Mouse (Mus musculus): ENCODE measurements around the gene Ndrg4. TPM values are rescaled to one million over a fixed set of nuclear protein-coding genes. Genes with fewer than 3 reads are reported as not detected.

Gene Ndrg4
- polyA plus RNA-seq, 1 experiment from 2014 or later = 1.6 TPM

- WGBS (ENCODE audit: insufficient replicate concordance) = 54% methylated on average over 10 of the region's 10 CpGs
- ATAC-seq (ENCODE audit: low read depth) = no peak
Measured at GRCm38 (mm10) chr8:95688073-95688672, 11.4 kb downstream of the Ndrg4 start.

GRCm38 (mm10) chr8:95690929-95691541, 14.3 kb downstream of the Ndrg4 start:
- DNase-seq (no peak), ATAC-seq (ENCODE audit: low read depth) (no peak)
- no peak overlapping the region for H3K9ac ChIP-seq
- no peaks in the 10 kb centered on the region for H3K9me3 ChIP-seq (replicated peaks)
- H3K4me2 ChIP-seq = no peak overlapping the region
- peaks cover 50% of the 10 kb centered on the region for H3K27me3 ChIP-seq
- WGBS (ENCODE audit: insufficient replicate concordance) = 53% methylated on average over 13 of the region's 13 CpGs
- H3K4me3 ChIP-seq (replicated peaks) = no peak overlapping the region
- no peaks in the 10 kb centered on the region for H3K4me1 ChIP-seq (replicated peaks)
- no peak overlapping the region for H3K27ac ChIP-seq
- H3K36me3 ChIP-seq = no peaks in the 10 kb centered on the region

More at GRCm38 (mm10) chr8:95688073-95688672, 11.4 kb downstream of the Ndrg4 start:
- Histone ChIP-seq H3K4me3 (replicated peaks) (no peak overlapping the region), H3K4me2 (no peak overlapping the region), H3K4me1 (replicated peaks) (no peaks in the 10 kb centered on the region), H3K27me3 (peaks cover 25% of the 10 kb centered on the region), H3K9me3 (replicated peaks) (no peaks in the 10 kb centered on the region), H3K9ac (no peak overlapping the region), H3K36me3 (no peaks in the 10 kb centered on the region), H3K27ac (no peak overlapping the region)
- no peak for DNase-seq

- no peak overlapping the region for H3K4me3 ChIP-seq (replicated peaks)
- DNase-seq (no peak), ATAC-seq (ENCODE audit: low read depth) (no peak)
- 21% methylated on average over 6 of the region's 6 CpGs for WGBS (ENCODE audit: insufficient replicate concordance)
- no peaks in the 10 kb centered on the region for H3K4me1 ChIP-seq (replicated peaks)
- no peak overlapping the region for H3K4me2 ChIP-seq
- H3K27me3 ChIP-seq = peaks cover 75% of the 10 kb centered on the region
- H3K9ac ChIP-seq = no peak overlapping the region
- no peak overlapping the region for H3K27ac ChIP-seq
- no peaks in the 10 kb centered on the region for H3K9me3 ChIP-seq (replicated peaks)
- no peaks in the 10 kb centered on the region for H3K36me3 ChIP-seq
Measured at GRCm38 (mm10) chr8:95694631-95695030, 17.9 kb downstream of the Ndrg4 start.

- ATAC-seq (ENCODE audit: low read depth) = no peak
- Histone ChIP-seq H3K4me3 (replicated peaks) (no peak overlapping the region), H3K9me3 (replicated peaks) (no peaks in the 10 kb centered on the region), H3K27ac (no peak overlapping the region), H3K9ac (no peak overlapping the region), H3K36me3 (no peaks in the 10 kb centered on the region), H3K4me2 (no peak overlapping the region), H3K27me3 (peaks cover 87% of the 10 kb centered on the region), H3K4me1 (replicated peaks) (no peaks in the 10 kb centered on the region)
- DNase-seq = no peak
- WGBS (ENCODE audit: insufficient replicate concordance) = 67% methylated on average over 8 of the region's 8 CpGs
Measured at GRCm38 (mm10) chr8:95696661-95697060, 19.9 kb downstream of the Ndrg4 start.

- DNase-seq (peak; percentile 50), ATAC-seq (ENCODE audit: low read depth) (no peak)
- H3K36me3 ChIP-seq = no peaks in the 10 kb centered on the region
- under 1% methylated on average over 11 of the region's 11 CpGs for WGBS (ENCODE audit: insufficient replicate concordance)
- H3K4me2 ChIP-seq = no peak overlapping the region
- no peak overlapping the region for H3K9ac ChIP-seq
- no peaks in the 10 kb centered on the region for H3K9me3 ChIP-seq (replicated peaks)
- H3K27me3 ChIP-seq = peaks cover 89% of the 10 kb centered on the region
- no peak overlapping the region for H3K4me3 ChIP-seq (replicated peaks)
- H3K27ac ChIP-seq = no peak overlapping the region
- H3K4me1 ChIP-seq (replicated peaks) = no peaks in the 10 kb centered on the region
Measured at GRCm38 (mm10) chr8:95697128-95697527, 20.3 kb downstream of the Ndrg4 start.

- DNase-seq (no peak), ATAC-seq (ENCODE audit: low read depth) (no peak)
- H3K4me3 ChIP-seq (replicated peaks) = no peak overlapping the region
- H3K36me3 ChIP-seq = no peaks in the 10 kb centered on the region
- 17% methylated on average over 6 of the region's 6 CpGs for WGBS (ENCODE audit: insufficient replicate concordance)
- H3K9me3 ChIP-seq (replicated peaks) = no peaks in the 10 kb centered on the region
- H3K4me2 ChIP-seq = no peak overlapping the region
- H3K4me1 ChIP-seq (replicated peaks) = peaks cover 10% of the 10 kb centered on the region
- no peak overlapping the region for H3K27ac ChIP-seq
- H3K9ac ChIP-seq = no peak overlapping the region
- peaks cover 96% of the 10 kb centered on the region for H3K27me3 ChIP-seq
Measured at GRCm38 (mm10) chr8:95698179-95698578, 21.4 kb downstream of the Ndrg4 start.

GRCm38 (mm10) chr8:95700282-95700681, 23.5 kb downstream of the Ndrg4 start:
- Histone ChIP-seq H3K4me2 (no peak overlapping the region), H3K4me3 (replicated peaks) (no peak overlapping the region), H3K36me3 (no peaks in the 10 kb centered on the region), H3K9me3 (replicated peaks) (no peaks in the 10 kb centered on the region), H3K27me3 (peaks cover 80% of the 10 kb centered on the region), H3K4me1 (replicated peaks) (peaks cover 20% of the 10 kb centered on the region), H3K9ac (no peak overlapping the region), H3K27ac (no peak overlapping the region)
- DNase-seq (no peak), ATAC-seq (ENCODE audit: low read depth) (no peak)
- WGBS (ENCODE audit: insufficient replicate concordance) = 56% methylated on average over 9 of the region's 9 CpGs

- H3K36me3 ChIP-seq = no peaks in the 10 kb centered on the region
- 69% methylated on average over 4 of the region's 4 CpGs for WGBS (ENCODE audit: insufficient replicate concordance)
- H3K27me3 ChIP-seq = peaks cover 65% of the 10 kb centered on the region
- DNase-seq = no peak
- peaks cover 20% of the 10 kb centered on the region for H3K4me1 ChIP-seq (replicated peaks)
- no peak overlapping the region for H3K27ac ChIP-seq
- H3K9ac ChIP-seq = no peak overlapping the region
- no peaks in the 10 kb centered on the region for H3K9me3 ChIP-seq (replicated peaks)
- no peak overlapping the region for H3K4me3 ChIP-seq (replicated peaks)
- no peak for ATAC-seq (ENCODE audit: low read depth)
- no peak overlapping the region; the same call in 1 of the 2 replicates for H3K4me2 ChIP-seq
Measured at GRCm38 (mm10) chr8:95701809-95702208, 25.0 kb downstream of the Ndrg4 start.

- H3K9ac ChIP-seq = peak overlapping the region; percentile 67
- DNase-seq (peak; percentile 47), ATAC-seq (ENCODE audit: low read depth) (peak; percentile 83)
- H3K4me3 ChIP-seq (replicated peaks) = peak overlapping the region; percentile 58
- H3K27me3 ChIP-seq = peaks cover 57% of the 10 kb centered on the region
- 0 out of 2 replicates have a peak overlapping the region, but pooled peaks have one; percentile 34 for H3K27ac ChIP-seq
- WGBS (ENCODE audit: insufficient replicate concordance) = 5% methylated on average over 34 of the region's 34 CpGs
- peaks cover 20% of the 10 kb centered on the region for H3K4me1 ChIP-seq (replicated peaks)
- no peaks in the 10 kb centered on the region for H3K9me3 ChIP-seq (replicated peaks)
- H3K36me3 ChIP-seq = no peaks in the 10 kb centered on the region
- peak overlapping the region; percentile 88 for H3K4me2 ChIP-seq
Measured at GRCm38 (mm10) chr8:95702480-95703446, 26.0 kb downstream of the Ndrg4 start.

GRCm38 (mm10) chr8:95703461-95704260, 26.9 kb downstream of the Ndrg4 start:
- Histone ChIP-seq H3K4me3 (replicated peaks) (peak overlapping the region; percentile 58), H3K9ac (peak overlapping the region; percentile 67), H3K4me2 (peak overlapping the region; percentile 88), H3K27me3 (peaks cover 53% of the 10 kb centered on the region), H3K27ac (0 out of 2 replicates have a peak overlapping the region, but pooled peaks have one; percentile 34), H3K4me1 (replicated peaks) (peaks cover 20% of the 10 kb centered on the region), H3K36me3 (no peaks in the 10 kb centered on the region), H3K9me3 (replicated peaks) (no peaks in the 10 kb centered on the region)
- 8% methylated on average over 15 of the region's 15 CpGs for WGBS (ENCODE audit: insufficient replicate concordance)
- no peak for DNase-seq
- ATAC-seq (ENCODE audit: low read depth) = peak; percentile 61
